Mouse (Mus musculus) intestine, embryonic 15.5 days (tissue): ENCODE measurements around the gene Icmt. TPM values are rescaled to one million over a fixed set of nuclear protein-coding genes. Genes with fewer than 3 reads are reported as not detected.

ENCODE experiments used
- ATAC-seq: fragments of 200-750 bp; cut with Nextera tagmentation; 2 replicates; pipeline ENCODE4 v1.8.0; 2017; ENCODE audit warnings: moderate TSS enrichment, moderate library complexity
- H3K27ac ChIP-seq: fragments of 300-500 bp; sonication (generic); 2 replicates; pipeline ENCODE4 v1.5.1; 2015; ENCODE audit warnings: mild to moderate bottlenecking, inconsistent platforms
- H3K27me3 ChIP-seq: fragments of 300-500 bp; sonication (generic); replicated peaks from 2 replicates; pipeline ENCODE4 v1.6.1; 2015; ENCODE audit warnings: inconsistent platforms
- H3K36me3 ChIP-seq: fragments of 300-500 bp; sonication (generic); 2 replicates; pipeline ENCODE4 v1.6.1; 2015; ENCODE audit warnings: inconsistent platforms
- H3K4me1 ChIP-seq: fragments of 300-500 bp; sonication (generic); replicated peaks from 2 replicates; pipeline ENCODE4 v1.6.1; 2015; ENCODE audit warnings: inconsistent platforms
- H3K4me2 ChIP-seq: fragments of 300-500 bp; sonication (generic); replicated peaks from 2 replicates; pipeline ENCODE4 v1.6.1; 2015; ENCODE audit warnings: mild to moderate bottlenecking, inconsistent platforms
- H3K4me3 ChIP-seq: fragments of 300-500 bp; sonication (generic); replicated peaks from 2 replicates; pipeline ENCODE4 v1.5.1; 2015; ENCODE audit warnings: inconsistent platforms
- H3K9ac ChIP-seq: fragments of 300-500 bp; sonication (generic); 2 replicates; pipeline ENCODE4 v1.6.1; 2015; ENCODE audit warnings: inconsistent platforms
- H3K9me3 ChIP-seq: fragments of 300-500 bp; sonication (generic); 2 replicates; pipeline ENCODE4 v1.6.1; 2016; ENCODE audit warnings: inconsistent platforms
- WGBS: fragments of 180-500 bp; shearing (Covaris S2); methylation state at CpG from one replicate; pipeline ENCODE4 v1.1.7; 2015; 5-methylcytosine and 5-hydroxymethylcytosine counted together
- polyA plus RNA-seq: library from polyadenylated mRNA; unstranded; fragments of >200 nt; fragmentation: Nextera tagmentation; extraction: Ambion mirVana; gene quantifications from 2 replicates; pipeline ENCODE4 v1.2.1, GENCODE M21; 2015

The Icmt gene
- polyA plus RNA-seq, 1 experiment from 2014 or later, result 17.6 TPM

DNA sequence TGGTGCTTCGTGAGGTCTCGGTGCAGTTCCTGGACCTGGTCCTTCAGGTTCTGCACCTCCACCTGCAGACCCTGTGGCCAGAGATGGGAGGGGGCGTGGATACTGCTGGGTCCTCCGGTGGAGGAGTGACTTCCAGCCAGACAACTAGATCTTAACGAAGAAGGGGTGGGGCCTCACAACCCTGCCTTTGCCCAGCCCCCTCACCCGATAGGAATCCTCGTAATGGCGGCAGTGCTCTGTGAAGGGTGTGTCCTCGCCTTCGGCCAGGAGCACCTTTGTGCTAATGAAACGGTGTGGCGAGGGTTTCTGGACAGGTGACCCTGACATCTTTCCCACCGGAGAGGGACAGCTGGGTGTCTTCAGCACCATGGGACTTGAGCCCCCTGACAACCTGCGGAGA is 15.2 kb downstream of the Icmt start:
- H3K4me3 ChIP-seq, result peak overlapping the region; percentile 28

DNA sequence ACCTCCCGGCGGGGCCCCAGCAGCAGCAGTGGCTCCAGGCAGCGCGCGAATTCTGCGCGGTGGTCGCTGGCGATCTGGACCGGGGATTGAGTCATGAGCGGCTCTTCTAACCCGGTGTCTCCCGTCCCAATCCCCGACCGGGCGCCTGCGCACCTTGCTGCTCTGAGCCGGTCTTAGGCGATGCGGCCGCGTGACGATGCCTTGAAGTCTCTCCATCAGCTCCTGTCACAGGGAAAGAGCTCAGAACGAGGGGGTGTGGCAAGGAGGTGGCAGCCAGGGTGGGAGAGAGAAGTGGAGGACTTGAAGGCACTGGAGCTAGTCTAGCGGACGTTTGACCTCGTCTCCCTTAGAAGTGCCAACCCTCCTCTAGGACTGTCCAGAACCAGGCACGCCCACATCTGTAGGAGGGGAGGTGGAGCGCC is 16.2 kb downstream of the Icmt start:
- H3K36me3 ChIP-seq, result no peaks in the 10 kb centered on the region
- peaks cover 28% of the 10 kb centered on the region for H3K4me1 ChIP-seq
- peak overlapping the region; percentile 66 for H3K4me2 ChIP-seq
- no peaks in the 10 kb centered on the region for H3K9me3 ChIP-seq
- H3K4me3 ChIP-seq, result peak overlapping the region; percentile 28
- ATAC-seq, result peak; percentile 61
- peaks cover 71% of the 10 kb centered on the region for H3K27me3 ChIP-seq
- WGBS, result under 1% methylated on average over 29 of the region's 29 CpGs
- H3K27ac ChIP-seq, result no peak overlapping the region
- 0 out of 2 replicates have a peak overlapping the region, but pooled peaks have one; percentile 12 for H3K9ac ChIP-seq

More for the DNA sequence above, 15.2 kb downstream of the Icmt start:
- peak overlapping the region; percentile 66 for H3K4me2 ChIP-seq
- H3K9me3 ChIP-seq, result no peaks in the 10 kb centered on the region
- no peaks in the 10 kb centered on the region for H3K36me3 ChIP-seq
- H3K27ac ChIP-seq, result no peak overlapping the region
- H3K9ac ChIP-seq, result peak overlapping the region; percentile 14; the same call in 1 of the 2 replicates
- peak; percentile 13; the same call in 1 of the 2 replicates for ATAC-seq
- WGBS, result 3% methylated on average over 14 of the region's 14 CpGs
- peaks cover 25% of the 10 kb centered on the region for H3K4me1 ChIP-seq
- H3K27me3 ChIP-seq, result peaks cover 62% of the 10 kb centered on the region

DNA sequence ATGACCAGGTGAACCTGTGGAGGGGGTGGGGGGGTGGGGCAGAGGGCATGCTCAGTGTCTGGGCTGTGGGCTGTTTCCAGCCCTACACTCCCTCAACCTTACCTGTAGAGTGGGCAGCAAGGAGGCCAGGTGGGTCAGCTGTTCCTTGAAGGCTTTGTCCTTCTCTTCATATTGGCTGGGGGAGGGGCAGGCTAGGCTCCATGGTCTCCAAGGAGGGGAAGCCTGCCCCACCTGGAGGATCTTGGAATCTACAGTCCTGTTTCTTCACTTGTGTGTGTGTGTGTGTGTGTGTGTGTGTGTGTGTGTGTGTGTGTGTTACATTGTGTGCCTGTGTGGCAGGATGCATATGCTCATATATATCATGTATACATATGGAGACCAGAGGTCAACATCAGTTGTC is 16.9 kb downstream of the Icmt start:
- peaks cover 75% of the 10 kb centered on the region for H3K27me3 ChIP-seq
- H3K36me3 ChIP-seq, result no peaks in the 10 kb centered on the region
- H3K27ac ChIP-seq, result no peak overlapping the region
- no peak overlapping the region for H3K4me3 ChIP-seq
- 0 out of 2 replicates have a peak, but pooled peaks have one; percentile 13 for ATAC-seq
- H3K4me2 ChIP-seq, result peak overlapping the region; percentile 66
- H3K4me1 ChIP-seq, result peaks cover 35% of the 10 kb centered on the region
- H3K9me3 ChIP-seq, result no peaks in the 10 kb centered on the region
- no peak overlapping the region for H3K9ac ChIP-seq

DNA sequence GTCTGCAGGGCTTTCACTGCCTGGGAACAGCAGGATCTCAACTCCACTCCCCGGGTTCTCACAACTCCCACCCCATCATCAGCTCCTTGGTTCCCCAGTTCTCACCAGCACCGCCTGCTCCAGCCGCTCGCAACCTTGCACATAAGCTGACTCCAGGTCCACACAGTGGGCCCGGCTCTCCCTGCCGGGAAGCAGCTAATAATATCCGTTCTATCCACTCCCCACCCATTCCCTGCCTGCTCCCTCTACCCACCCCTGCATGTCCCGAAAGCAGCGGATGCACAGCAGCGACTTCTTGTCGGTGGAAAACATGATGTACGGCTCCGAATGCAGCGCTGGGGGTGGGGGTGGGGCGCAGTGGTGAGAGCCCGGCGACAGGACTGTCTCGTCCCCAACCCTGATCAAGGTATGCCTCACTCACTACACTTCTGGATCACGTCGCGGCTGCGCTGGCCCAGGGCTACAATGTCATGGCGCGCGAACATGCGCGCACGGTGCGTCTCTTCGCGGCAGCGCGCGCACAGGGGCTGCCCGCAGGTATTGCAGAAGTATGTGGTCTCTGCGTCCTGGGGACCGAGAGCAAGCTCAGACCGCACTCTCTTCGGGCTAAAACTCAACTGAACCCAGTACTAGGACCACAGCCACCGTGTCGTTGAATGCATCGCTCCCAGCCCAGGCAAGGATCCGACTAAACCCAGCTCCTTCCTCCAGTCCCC is 18.6 kb downstream of the Icmt start:
- Histone ChIP-seq H3K4me3 (peak overlapping the region; percentile 23), H3K36me3 (no peaks in the 10 kb centered on the region), H3K4me1 (peaks cover 37% of the 10 kb centered on the region), H3K9ac (no peak overlapping the region), H3K4me2 (peak overlapping the region; percentile 55), H3K27ac (no peak overlapping the region), H3K27me3 (peaks cover 75% of the 10 kb centered on the region), H3K9me3 (no peaks in the 10 kb centered on the region)
- WGBS, result 2% methylated on average over 43 of the region's 43 CpGs
- ATAC-seq, result no peak

DNA sequence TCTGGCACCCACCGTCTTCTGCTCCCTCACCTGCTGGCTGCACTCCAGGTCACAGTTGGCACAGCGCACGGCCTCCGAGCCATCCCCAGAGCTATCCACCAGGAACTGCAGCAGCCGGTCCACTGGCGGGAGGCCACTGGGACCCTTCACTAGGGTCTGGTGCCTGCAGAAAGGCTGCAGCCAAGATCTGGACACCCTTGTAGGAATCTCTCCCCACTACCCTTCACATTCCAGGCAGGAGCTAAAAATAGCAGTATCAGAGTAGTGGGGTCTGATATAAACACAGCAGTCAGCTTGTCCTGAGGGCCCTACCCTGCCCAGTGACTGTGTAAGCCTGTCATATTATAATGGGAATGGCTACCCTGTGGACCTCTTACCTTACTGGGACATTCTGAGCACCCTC is 20.6 kb downstream of the Icmt start:
- ATAC-seq, result no peak
- Histone ChIP-seq H3K4me2 (peak overlapping the region; percentile 17; the same call in 1 of the 2 replicates), H3K9me3 (no peaks in the 10 kb centered on the region), H3K27me3 (peaks cover 55% of the 10 kb centered on the region), H3K27ac (no peak overlapping the region), H3K9ac (no peak overlapping the region), H3K4me3 (no peak overlapping the region), H3K36me3 (no peaks in the 10 kb centered on the region), H3K4me1 (peaks cover 31% of the 10 kb centered on the region)
- WGBS, result 76% methylated on average over 6 of the region's 6 CpGs

DNA sequence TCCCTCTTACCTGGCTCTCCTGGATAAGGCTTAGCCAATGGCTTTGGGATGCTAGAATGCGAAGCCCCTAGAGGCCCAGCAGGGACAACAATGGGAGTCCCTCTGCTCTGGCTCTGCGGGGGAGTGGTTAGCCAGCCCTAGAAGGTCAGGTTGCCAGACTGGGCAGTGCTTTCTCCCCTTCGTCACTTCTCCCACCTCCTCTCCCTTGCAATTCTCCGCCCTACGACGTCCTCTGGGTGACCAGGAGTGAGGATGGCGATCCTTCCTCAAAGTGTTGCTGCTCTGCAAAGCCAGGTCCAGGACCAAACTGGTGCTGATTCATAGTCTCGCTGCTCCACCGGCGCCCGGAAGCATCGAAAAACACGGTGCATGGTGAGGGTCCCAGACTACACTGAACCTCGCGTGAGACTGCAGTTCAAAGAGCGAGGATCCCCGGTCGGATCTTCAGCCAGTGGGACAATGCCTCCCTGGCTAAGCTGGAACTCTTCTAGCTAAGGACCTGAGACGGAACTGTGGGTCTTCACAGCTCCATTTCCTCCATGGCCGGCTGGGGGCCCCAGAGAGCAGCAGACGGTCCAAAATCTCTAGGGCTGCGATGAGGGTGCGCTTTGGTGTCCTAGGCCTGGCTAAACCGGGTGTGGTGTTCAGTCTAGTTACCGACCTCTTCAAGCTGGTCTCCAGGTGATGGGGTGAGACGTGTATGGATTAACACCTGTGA is 21.6 kb downstream of the Icmt start, which contains the start of gene Rnf207:
Gene Rnf207, minus strand, starts transcription at position 477 of the 718 bp plus-strand sequence.
- 5% methylated on average over 26 of the region's 26 CpGs for WGBS

DNA sequence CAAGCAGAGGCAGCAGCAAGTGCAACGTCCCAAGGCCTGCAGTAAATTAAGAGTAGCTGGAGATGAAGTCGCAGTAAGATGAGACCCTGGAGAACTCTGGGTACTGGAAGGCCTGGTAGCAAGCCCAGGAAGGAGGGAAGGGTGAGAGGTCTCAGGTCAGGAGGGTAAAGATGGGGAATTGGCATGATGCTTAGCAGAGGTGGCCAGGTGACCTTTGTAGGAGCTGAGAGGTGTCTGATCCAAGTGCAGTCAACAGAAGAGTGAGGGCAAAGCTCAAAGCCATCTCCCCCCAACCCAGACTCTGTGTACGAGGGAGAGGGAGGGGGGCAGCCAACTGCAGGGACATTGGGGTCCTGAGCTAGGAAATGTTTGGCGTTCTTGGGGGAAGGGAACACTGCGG is 24.4 kb downstream of the Icmt start:
- no peak for ATAC-seq
- Histone ChIP-seq H3K4me3 (no peak overlapping the region), H3K9me3 (no peaks in the 10 kb centered on the region), H3K27me3 (peaks cover 18% of the 10 kb centered on the region), H3K36me3 (no peaks in the 10 kb centered on the region), H3K4me1 (peaks cover 13% of the 10 kb centered on the region; the same call in 1 of the 2 replicates), H3K4me2 (no peak overlapping the region), H3K27ac (no peak overlapping the region), H3K9ac (no peak overlapping the region)
- WGBS, result 43% methylated on average over 5 of the region's 5 CpGs

More for the DNA sequence above, 21.6 kb downstream of the Icmt start, which contains the start of gene Rnf207:
- Histone ChIP-seq H3K4me2 (peak within 1 kb of the TSS; percentile 57), H3K4me3 (peak within 1 kb of the TSS; percentile 20; the same call in 1 of the 2 replicates), H3K27ac (no peak within 1 kb of the TSS), H3K9me3 (no peaks in the 10 kb centered on the region), H3K9ac (peak within 1 kb of the TSS; percentile 37), H3K36me3 (no peaks in the 10 kb centered on the region), H3K27me3 (peaks cover 44% of the 10 kb centered on the region), H3K4me1 (peaks cover 20% of the 10 kb centered on the region; the same call in 1 of the 2 replicates)
- peak; percentile 39; the same call in 1 of the 2 replicates for ATAC-seq

DNA sequence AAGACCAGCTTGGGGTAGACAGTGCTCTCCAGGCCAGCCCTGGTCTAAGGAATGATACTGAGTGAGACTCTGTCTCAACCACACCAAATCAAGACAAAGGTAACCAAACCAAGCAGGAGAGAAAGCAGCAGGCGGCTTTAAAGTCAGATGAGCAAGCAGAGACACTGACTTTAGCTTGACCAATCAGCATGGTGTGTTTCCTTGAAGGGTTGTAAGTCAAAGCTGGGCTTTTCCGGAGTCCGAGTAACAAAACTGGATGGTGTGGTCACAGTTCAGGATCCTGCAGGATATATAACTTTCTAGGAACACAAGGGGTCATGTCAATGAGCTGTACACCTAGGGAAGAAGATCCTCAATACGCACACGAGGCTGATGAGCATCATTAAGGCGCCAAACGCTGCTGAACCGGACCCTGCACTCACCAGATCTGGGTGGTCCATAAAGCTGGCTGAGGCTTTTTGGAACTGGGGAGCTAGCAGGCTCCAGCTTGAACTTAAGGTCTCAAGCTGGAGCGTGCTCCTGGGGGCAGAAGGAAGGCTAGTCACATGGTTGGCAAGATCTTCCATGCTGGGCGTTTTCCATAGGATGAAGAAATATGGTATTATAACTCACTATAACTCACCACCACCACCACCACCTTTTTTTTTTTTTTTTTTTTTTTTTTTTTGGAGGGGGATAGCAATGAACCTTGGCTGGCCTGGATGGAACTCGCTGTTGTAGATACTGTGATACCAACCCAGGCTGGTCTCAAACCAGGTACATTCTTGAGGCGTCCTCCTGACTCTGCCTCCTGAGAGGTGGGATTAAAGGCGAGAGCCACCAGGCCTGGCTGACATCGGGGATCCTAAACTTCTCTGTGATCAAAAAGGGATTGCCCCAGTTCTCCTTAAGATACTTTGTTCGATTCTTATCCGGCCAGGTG is 27.9 kb downstream of the Icmt start:
- no peak overlapping the region for H3K27ac ChIP-seq
- H3K4me3 ChIP-seq, result peak overlapping the region; percentile 100
- peak overlapping the region; percentile 46; the same call in 1 of the 2 replicates for H3K4me2 ChIP-seq
- H3K27me3 ChIP-seq, result no peaks in the 10 kb centered on the region
- 54% methylated on average over 16 of the region's 16 CpGs for WGBS
- H3K9me3 ChIP-seq, result no peaks in the 10 kb centered on the region
- no peak overlapping the region for H3K9ac ChIP-seq
- peaks cover 13% of the 10 kb centered on the region for H3K36me3 ChIP-seq
- H3K4me1 ChIP-seq, result peaks cover 14% of the 10 kb centered on the region
- peak; percentile 55; the same call in 1 of the 2 replicates for ATAC-seq

DNA sequence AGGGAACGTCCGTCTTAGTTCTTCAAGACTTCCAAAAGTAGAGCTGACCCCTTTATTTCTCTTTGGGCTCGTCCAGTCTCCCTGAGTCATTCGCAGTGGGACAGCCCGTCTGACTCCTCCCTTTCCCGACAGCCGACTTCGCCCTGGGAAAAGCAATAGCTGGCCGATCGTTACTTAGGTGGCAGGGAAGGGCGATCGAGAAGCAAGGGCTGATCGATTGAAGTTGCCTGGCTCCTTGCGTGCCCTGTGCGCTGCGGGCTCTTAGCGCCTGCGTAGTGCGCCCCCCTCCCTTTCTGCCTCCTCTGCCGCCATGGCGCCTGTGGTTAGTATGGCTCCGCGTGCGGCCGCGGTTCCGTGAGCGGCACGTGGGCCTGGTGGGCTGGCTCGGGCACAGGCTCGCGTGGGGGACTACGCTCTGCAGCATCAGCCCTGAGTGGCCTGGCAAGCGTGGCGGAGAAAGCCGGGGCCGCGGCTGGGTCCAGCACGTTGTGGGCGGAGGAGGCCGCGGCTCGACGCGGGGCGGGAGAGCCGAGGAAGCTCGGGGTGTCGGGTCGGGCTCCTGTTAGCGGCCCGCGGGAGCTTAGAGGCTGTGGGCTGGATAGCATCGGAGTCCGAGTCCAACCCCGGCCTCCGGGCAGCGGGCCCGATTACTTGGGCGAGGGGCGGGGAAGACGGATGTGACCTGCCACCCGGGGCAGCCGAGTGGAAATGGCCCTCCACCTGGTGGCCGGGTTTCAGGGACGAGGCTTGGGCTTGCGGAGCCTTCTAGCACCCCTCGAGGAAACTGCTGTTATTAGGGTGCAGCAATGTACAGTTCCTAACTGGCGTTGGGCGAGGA is 28.8 kb downstream of the Icmt start, which contains the start of gene Rpl22:
Gene Rpl22, plus strand, starts transcription at position 169 of the 838 bp plus-strand sequence.
- Histone ChIP-seq H3K9ac (peak within 1 kb of the TSS; percentile 98), H3K4me2 (peak within 1 kb of the TSS; percentile 69), H3K4me1 (peaks cover 14% of the 10 kb centered on the region), H3K36me3 (peaks cover 22% of the 10 kb centered on the region), H3K4me3 (peak within 1 kb of the TSS; percentile 100), H3K27ac (peak within 1 kb of the TSS; percentile 75), H3K9me3 (no peaks in the 10 kb centered on the region), H3K27me3 (no peaks in the 10 kb centered on the region)
- WGBS, result under 1% methylated on average over 70 of the region's 70 CpGs
- peak; percentile 98 for ATAC-seq

DNA sequence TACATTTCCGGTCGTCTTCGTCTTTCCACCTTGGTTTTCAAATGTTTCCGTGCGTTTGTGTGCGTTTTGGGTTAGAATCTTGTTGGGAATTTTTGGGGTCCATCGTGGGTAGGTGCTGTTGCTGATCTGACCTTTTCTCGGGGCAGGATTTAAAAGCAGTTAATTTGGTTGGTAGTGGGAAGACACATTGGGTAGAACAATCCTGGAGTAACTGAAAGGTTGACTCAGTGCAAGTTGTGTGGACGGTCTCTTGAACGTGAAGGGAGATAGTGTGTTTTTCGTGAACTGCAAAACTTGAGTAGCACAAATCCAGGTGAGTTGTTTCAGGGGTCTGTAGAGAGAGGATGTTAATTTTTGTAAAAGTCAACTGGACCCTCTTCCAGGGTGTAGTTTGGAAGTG is 29.5 kb downstream of the Icmt start:
- Histone ChIP-seq H3K27me3 (no peaks in the 10 kb centered on the region), H3K36me3 (peaks cover 29% of the 10 kb centered on the region), H3K4me3 (peak overlapping the region; percentile 100), H3K9ac (peak overlapping the region; percentile 98), H3K9me3 (no peaks in the 10 kb centered on the region), H3K27ac (0 out of 2 replicates have a peak overlapping the region, but pooled peaks have one; percentile 75), H3K4me1 (peaks cover 14% of the 10 kb centered on the region), H3K4me2 (peak overlapping the region; percentile 69)
- 1% methylated on average over 11 of the region's 11 CpGs for WGBS
- no peak for ATAC-seq

DNA sequence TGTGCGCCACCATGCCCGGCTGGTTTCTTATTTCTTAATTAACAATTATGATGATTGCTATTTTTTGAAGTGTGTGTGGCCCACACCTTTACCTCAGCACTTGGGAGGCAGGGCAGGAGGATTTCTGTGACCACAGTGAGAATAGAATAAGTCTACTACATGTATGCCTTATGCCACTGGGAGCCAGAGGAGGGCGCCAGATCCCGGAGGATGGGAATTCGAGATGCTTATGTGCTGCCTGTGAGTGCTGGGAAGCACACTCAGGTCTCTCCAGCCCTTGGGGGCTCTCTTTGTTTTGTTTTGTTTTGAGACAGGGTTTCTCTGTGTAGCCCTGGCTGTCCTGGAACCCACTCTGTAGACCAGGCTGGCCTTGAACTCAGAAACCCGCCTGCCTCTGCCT is 31.7 kb downstream of the Icmt start:
- H3K36me3 ChIP-seq, result peaks cover 45% of the 10 kb centered on the region
- peaks cover 16% of the 10 kb centered on the region for H3K4me1 ChIP-seq
- no peak overlapping the region for H3K27ac ChIP-seq
- no peaks in the 10 kb centered on the region for H3K27me3 ChIP-seq
- 76% methylated on average over 6 of the region's 6 CpGs for WGBS
- no peak for ATAC-seq
- no peak overlapping the region for H3K9ac ChIP-seq
- no peaks in the 10 kb centered on the region for H3K9me3 ChIP-seq
- H3K4me2 ChIP-seq, result no peak overlapping the region
- no peak overlapping the region for H3K4me3 ChIP-seq
